Mouse (Mus musculus) bone marrow, adult 2 months (tissue): ENCODE measurements around the gene Senp3. TPM values are rescaled to one million over a fixed set of nuclear protein-coding genes. Genes with fewer than 3 reads are reported as not detected.
A peak's percentile ranks its signal among the peaks of the same experiment; 100 is the strongest.

ENCODE experiments used
- H3K27ac ChIP-seq: fragments of 200-500 bp; 2 replicates; pipeline ENCODE4 v1.5.1; 2012; ENCODE audit warnings: low read depth, mild to moderate bottlenecking, control low read depth, inconsistent platforms, low read length; ENCODE audit not compliant: control insufficient read depth, poor library complexity, insufficient read depth
- H3K4me1 ChIP-seq: fragments of 200-500 bp; 2 replicates; pipeline ENCODE4 v1.6.1; 2011; ENCODE audit warnings: low read length; ENCODE audit not compliant: control insufficient read depth, insufficient read depth
- H3K4me3 ChIP-seq: fragments of 200-500 bp; replicated peaks from 2 replicates; pipeline ENCODE3; 2011; ENCODE audit warnings: mild to moderate bottlenecking, low read depth, low read length, control low read depth; ENCODE audit not compliant: control insufficient read depth
- CTCF ChIP-seq: fragments of 200-500 bp; IDR thresholded peaks from 2 replicates; pipeline ENCODE4 v1.5.1; 2011; ENCODE audit warnings: low read length, control low read depth; ENCODE audit not compliant: control insufficient read depth, insufficient read depth
- POLR2A ChIP-seq: fragments of 200-500 bp; IDR thresholded peaks from 2 replicates; pipeline ENCODE4 v1.6.1; 2011; ENCODE audit warnings: low read depth, mild to moderate bottlenecking, control low read depth, low read length, borderline replicate concordance; ENCODE audit not compliant: control insufficient read depth
- WGBS: fragments of 180-500 bp; shearing (Covaris S2); methylation state at CpG from one replicate; pipeline ENCODE4 v1.1.7; 2018; 5-methylcytosine and 5-hydroxymethylcytosine counted together
- polyA plus RNA-seq: library from polyadenylated mRNA; stranded (reverse); fragments of >200 nt; gene quantifications from 2 replicates; pipeline ENCODE4 v1.2.4, GENCODE M21; 2011; ENCODE audit warnings: low replicate concordance; ENCODE audit not compliant: missing spikeins, insufficient read depth, insufficient read length

Gene Senp3
- polyA plus RNA-seq, 1 experiment: 67.8 TPM

GRCm38 (mm10) chr11:69699595-69699994 is 17.7 kb upstream of the Senp3 start:
- no peak for TF ChIP-seq POLR2A
- Histone ChIP-seq H3K4me3 (no peak overlapping the region), H3K4me1 (peaks cover 1% of the 10 kb centered on the region; the same call in 1 of the 2 replicates), H3K27ac (no peak overlapping the region)
- WGBS: 61% methylated on average over 1 of the region's 1 CpGs

- Histone ChIP-seq H3K4me1 (peaks cover 1% of the 10 kb centered on the region; the same call in 1 of the 2 replicates), H3K4me3 (no peak overlapping the region), H3K27ac (no peak overlapping the region)
- 72% methylated on average over 5 of the region's 5 CpGs for WGBS
- no peak for TF ChIP-seq CTCF
- TF ChIP-seq POLR2A: no peak
These were observed 16.7 kb upstream of the Senp3 start for GRCm38 (mm10) chr11:69698574-69698973.

- TF ChIP-seq POLR2A: no peak
- no peak for TF ChIP-seq CTCF
- WGBS: 83% methylated on average over 3 of the region's 3 CpGs
- H3K4me3 ChIP-seq: no peak overlapping the region
- H3K4me1 ChIP-seq: peaks cover 1% of the 10 kb centered on the region; the same call in 1 of the 2 replicates
- H3K27ac ChIP-seq: no peak overlapping the region
These were observed 15.5 kb upstream of the Senp3 start for GRCm38 (mm10) chr11:69697396-69697795.

- TF ChIP-seq POLR2A (peak; percentile 58; the same call in 1 of the 2 replicates), CTCF (no peak)
- WGBS: 11% methylated on average over 41 of the region's 41 CpGs
- peaks cover 1% of the 10 kb centered on the region; the same call in 1 of the 2 replicates for H3K4me1 ChIP-seq
- peak within 1 kb of the TSS; percentile 43 for H3K4me3 ChIP-seq
- peak within 1 kb of the TSS; percentile 86 for H3K27ac ChIP-seq
These were observed 13.7 kb upstream of the Senp3 start, which contains the start of the genes Tnfsf12 and Tnfsfm13 for GRCm38 (mm10) chr11:69695361-69696181. Gene Tnfsf12 (minus strand): TSS chr11:69695849. Gene Tnfsfm13 (minus strand): TSS chr11:69696098.

GRCm38 (mm10) chr11:69695046-69695360 is 13.1 kb upstream of the Senp3 start:
- H3K27ac ChIP-seq: peak overlapping the region; percentile 50; the same call in 1 of the 2 replicates

GRCm38 (mm10) chr11:69693421-69693965 is 11.6 kb upstream of the Senp3 start:
- peaks cover 1% of the 10 kb centered on the region; the same call in 1 of the 2 replicates for H3K4me1 ChIP-seq
- no peak for TF ChIP-seq POLR2A
- no peak for TF ChIP-seq CTCF
- no peak overlapping the region for H3K27ac ChIP-seq
- no peak overlapping the region for H3K4me3 ChIP-seq
- 66% methylated on average over 11 of the region's 11 CpGs for whole genome bisulfite sequencing

More at GRCm38 (mm10) chr11:69695046-69695360, 13.1 kb upstream of the Senp3 start:
- 67% methylated on average over 6 of the region's 6 CpGs for WGBS
- H3K4me3 ChIP-seq: peak overlapping the region; percentile 43
- no peak for TF ChIP-seq CTCF
- TF ChIP-seq POLR2A: no peak
- peaks cover 1% of the 10 kb centered on the region; the same call in 1 of the 2 replicates for H3K4me1 ChIP-seq

GRCm38 (mm10) chr11:69692863-69693262 is 11.0 kb upstream of the Senp3 start:
- Histone ChIP-seq H3K27ac (no peak overlapping the region), H3K4me1 (peaks cover 1% of the 10 kb centered on the region; the same call in 1 of the 2 replicates), H3K4me3 (no peak overlapping the region)
- WGBS: 83% methylated on average over 6 of the region's 6 CpGs
- TF ChIP-seq CTCF (no peak), POLR2A (no peak)

GRCm38 (mm10) chr11:69692196-69692811 is 10.4 kb upstream of the Senp3 start:
- no peak overlapping the region for H3K27ac ChIP-seq
- TF ChIP-seq CTCF (no peak), POLR2A (no peak)
- 45% methylated on average over 9 of the region's 9 CpGs for WGBS
- H3K4me1 ChIP-seq: peaks cover 1% of the 10 kb centered on the region; the same call in 1 of the 2 replicates
- no peak overlapping the region for H3K4me3 ChIP-seq
